Mouse (Mus musculus) activated CD4-positive, CD25-positive, alpha-beta regulatory T cell (primary cell): ENCODE measurements around the gene 4930442H23Rik. TPM values are rescaled to one million over a fixed set of nuclear protein-coding genes. Genes with fewer than 3 reads are reported as not detected.

Experiments used
- polyA plus RNA-seq, 2 experiments: library from polyadenylated mRNA; unstranded; fragments of 100-300 nt; shearing (Covaris generic); gene quantifications; one replicate each; pipeline ENCODE4 v1.2.1; 2017

The 4930442H23Rik gene
- not detected for polyA plus RNA-seq

DNA sequence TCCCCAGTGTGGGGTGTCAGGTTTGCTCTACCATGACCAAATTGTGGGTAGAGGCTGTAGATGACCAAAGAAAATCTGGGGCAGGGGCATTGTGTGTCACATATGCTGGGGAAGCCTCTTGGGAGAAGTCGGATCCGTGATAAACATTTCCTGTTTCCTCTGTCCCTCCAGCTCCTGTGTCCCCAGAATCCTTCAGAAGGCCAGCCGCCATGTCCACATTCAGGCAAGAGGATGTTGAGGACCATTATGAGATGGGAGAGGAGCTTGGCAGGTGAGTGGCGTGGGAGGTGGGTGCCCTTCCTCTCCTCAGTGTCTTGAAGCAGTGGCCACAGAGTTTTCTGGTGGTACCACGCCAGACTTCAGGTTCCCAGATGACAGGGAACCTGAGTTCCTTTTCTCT, at the start of gene 4930442H23Rik:
Gene 4930442H23Rik, minus strand, starts transcription at position 45 of the 400 bp plus-strand sequence.

DNA sequence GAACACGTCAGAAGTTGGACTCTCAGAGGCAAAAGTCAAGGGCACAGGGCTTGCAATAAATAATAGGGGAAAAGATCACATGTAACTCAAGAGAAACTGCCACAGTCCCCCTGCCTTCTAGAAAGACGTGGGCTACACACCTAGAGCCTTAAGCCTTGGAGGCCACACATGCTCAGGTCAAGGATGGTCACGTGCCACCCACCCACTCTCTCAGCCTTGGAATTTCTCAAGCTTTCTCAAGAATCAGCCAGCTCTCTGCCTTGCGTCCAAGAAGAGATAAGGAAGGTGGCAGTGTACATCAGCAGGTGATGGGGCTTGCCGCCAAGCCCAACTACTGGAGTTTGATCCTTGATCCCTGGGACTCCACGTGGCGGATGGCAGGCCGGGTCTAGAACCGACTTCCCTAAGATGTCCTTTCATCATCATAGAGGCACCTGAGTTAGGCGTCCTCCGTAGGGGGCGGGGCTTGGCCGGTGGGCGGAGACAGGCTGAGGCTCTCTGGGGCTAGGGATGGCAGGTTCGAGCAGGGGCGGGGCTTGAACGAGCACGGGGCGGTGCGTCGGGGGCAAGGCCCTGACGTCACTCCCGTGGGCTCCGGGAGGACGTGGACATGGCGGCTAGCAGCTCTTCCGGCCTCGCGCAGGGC, 49.1 kb upstream of the 4930442H23Rik start, which contains the start of gene Zfr2:
Gene Zfr2, plus strand, starts transcription at position 576 of the 646 bp plus-strand sequence.

DNA sequence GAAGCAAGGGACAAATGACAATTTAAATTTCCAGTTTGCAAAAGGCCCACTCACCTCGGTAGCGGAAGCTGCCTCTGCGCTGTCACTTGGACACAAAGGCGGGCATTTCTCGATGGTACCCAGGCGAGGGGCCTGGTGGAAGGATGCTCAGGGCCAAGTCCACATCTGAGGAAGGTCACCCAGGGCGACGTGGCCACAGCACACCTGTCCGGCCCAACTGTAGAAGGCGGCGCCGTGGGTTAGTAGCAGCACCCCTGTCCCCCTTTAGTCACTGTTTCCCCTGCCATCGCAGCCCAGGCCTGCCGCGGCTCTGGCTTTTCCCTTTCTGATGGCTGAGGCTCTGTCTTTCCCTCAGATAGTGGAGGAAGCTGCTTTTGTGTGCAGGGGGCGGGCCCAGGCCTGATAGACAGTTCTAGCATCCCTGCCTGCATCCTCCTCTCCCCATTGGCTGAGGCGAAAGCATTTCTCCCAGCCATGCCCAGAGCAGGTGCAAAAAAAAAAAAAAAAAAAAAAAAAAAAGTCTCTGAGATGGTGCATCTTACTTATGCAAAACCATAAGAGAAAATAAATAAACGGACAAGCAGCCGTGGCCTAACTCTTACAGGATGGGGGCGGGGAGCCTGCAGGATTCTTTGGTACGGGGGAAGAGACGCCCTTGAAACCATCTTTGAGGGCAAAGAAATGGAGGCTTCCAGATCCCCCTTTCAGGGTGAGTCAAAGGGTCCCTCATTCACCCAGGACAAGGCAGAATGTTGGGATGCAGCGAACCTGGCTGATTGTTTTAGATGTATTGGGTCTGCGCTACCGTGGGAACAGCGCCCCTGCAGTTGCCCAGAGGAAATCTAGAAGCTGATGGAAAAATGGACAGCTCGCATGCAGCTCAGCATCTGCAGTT, 47.0 kb upstream of the 4930442H23Rik start, which contains the start of gene Atcay:
Gene Atcay, minus strand, starts transcription at position 396 of the 895 bp plus-strand sequence.

DNA sequence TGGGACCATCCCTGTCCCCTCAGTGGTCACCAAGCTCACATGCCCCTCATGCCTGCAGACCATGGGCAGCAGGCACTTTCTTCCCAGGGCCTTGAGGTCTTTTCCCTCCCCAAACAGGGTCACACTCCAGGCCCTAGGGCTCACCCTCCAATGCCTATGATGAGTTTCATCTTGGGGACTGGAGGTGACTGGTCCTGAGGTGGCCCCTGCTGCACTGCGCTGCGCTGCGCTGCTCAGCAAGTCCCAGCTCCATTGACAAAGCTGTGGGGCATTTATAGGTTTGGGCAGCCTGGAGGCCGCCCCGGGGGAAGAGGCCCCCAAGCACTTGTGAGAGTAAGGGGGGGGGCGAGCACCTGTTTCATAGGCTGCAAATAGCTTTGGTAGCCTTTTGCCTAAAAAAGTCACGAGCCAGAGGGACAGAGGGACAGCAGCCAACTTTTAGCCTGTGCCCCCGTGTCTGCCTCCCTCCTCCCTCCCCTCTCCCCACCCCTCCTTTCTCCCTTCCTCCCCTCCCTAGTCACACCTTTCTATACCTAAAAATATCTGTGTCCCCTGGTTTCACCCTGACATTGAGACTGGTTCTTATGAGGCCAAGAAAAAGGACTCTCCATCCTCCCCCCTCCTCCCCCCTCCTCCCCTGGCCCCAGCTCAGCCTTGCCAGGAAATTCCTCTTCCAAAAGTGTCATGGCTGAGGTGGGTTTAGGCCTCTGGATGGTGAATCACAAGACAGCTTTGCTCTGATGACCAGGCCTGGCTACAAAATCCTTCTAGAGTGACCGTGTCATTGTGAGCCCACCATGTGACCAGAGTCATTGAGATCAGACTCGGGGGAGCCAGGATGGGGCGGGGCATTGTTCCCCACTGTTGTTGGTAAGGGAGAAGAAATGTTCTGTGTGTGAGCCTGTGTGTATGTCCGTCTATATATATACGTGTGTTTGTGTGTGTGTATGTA, 18.4 kb upstream of the 4930442H23Rik start, which contains the start of gene Nmrk2:
Gene Nmrk2, minus strand, starts transcription at position 245 of the 952 bp plus-strand sequence.

DNA sequence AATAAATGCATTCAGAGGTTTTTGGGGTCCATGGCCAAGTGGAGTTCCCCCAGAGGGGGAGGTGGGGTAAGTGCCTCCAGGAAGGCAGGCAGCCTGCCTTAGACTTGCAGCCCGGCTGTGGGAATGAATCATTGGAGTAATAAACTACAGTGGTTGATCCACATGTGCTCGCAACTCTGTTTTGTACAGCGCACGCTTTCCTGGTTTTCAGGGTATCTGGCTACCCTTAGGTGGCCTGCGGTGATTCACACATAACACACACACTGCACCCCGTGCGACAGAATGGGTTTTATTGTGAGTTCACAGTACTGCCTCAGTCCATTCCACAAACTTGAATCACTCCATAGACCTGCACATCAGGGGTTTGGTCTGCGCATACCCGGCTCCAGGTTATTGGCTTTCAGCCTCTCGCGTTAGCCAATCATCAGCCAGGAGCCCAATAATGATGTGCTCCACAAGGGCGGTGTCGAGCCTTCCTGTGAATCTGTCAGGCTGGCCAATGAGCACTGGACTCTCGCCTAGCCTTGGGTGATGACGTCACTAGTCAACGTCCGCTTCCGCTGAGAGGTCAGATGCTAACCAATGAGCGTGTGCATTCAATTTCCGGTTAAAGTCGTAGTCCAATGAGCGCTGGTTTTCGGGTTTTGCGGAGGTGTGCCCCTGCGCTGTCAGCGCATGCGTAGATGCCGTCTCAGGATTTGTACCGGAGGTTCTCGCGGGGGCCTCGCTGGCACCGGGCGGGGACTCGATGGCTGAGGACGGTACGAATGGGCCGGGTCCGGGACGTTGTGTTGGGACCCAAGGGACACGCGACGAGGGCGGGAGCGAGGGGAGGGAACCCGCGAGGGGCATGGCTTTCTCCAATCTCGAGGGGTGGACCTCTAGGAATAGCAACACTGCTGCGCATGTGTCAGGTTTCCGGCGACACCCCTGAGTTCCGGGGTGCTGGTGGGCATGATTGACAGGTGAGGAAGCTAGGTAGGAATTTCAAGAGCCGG, 1.0 kb downstream of the 4930442H23Rik start, which contains the start of gene Dapk3:
Gene Dapk3, plus strand, starts transcription at position 670 of the 998 bp plus-strand sequence.

DNA sequence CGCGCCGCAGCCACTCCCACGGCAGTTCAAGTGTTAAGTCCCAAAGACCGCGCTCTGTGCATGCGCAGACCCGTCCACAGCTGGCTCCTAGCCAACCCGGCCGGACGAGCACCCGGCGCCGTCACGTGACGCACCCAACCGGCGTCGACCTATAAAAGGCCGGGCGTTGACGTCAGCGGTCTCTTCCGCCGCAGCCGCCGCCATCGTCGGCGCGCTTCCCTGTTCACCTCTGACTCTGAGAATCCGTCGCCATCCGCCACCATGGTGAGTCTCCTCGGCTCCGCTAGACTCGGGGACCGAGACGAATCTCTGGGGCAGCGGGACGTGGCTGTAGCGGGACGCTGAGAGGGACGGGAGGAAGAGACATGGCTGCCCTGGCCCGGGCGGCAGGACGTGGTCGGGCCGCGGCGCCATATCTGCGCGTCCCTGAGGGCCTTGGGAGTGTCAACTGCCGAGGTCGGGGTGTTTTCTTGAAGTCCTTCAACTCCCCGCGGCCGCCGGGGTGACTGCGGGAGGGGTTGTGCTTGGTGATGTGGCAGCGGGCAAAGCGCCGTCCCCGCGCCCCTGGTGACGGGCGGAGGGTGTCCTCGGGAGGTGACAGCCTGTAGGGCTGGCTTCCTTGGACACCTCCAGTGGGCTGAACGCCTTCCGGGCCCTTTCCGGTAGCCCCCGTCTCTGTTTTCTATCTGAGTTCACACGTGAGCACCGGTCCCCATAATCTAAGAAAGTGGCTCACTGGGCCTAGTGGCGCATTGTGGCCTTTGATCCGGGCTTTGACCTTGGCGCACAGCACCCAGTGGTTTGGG, 7.0 kb downstream of the 4930442H23Rik start, which contains the start of gene Eef2:
Gene Eef2, plus strand, starts transcription at position 166 of the 806 bp plus-strand sequence.

DNA sequence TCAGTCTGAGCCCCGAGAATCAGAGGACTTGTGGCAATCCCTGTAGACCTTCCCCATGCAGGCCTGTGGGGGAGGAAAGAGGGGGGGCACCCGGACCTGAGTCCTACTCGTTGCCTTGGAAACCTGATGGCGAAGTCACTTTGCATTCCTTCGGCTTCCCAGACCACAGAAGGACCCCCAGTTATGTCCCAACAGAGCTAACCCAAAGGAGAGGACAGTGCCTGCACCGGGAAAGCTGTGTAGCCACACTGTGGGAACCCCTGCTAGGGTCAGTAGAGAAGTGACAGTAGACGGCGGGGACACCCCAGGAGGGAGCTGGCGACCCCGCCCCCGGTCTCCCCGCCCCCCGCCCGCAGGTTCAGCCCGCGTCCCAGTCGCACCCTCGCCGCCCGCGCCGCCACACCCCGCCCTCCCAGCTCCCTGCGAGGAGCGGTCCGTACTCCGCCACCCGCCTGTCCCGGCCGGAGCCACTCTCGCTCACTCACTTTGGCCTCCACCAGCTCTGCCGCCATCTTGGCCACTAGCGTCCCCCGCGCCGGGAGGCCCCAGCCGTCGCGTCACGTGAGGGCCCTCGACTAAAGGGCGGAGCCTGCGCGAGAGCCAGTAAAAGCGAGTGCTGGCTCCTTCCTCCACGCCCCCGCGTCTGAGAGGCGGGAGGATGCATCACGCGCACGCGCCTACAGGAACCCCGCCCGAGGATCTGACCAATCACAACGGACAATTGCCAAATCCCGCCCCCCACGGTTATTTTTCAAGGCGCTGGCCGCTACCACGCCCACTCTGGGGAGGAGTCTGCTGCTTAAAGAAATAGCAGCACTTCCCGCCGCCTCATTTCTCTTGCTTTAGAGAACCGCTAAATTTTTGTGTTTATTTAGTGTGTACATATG, 16.2 kb downstream of the 4930442H23Rik start, which contains the start of gene Pias4:
Gene Pias4, minus strand, starts transcription at position 724 of the 887 bp plus-strand sequence.

DNA sequence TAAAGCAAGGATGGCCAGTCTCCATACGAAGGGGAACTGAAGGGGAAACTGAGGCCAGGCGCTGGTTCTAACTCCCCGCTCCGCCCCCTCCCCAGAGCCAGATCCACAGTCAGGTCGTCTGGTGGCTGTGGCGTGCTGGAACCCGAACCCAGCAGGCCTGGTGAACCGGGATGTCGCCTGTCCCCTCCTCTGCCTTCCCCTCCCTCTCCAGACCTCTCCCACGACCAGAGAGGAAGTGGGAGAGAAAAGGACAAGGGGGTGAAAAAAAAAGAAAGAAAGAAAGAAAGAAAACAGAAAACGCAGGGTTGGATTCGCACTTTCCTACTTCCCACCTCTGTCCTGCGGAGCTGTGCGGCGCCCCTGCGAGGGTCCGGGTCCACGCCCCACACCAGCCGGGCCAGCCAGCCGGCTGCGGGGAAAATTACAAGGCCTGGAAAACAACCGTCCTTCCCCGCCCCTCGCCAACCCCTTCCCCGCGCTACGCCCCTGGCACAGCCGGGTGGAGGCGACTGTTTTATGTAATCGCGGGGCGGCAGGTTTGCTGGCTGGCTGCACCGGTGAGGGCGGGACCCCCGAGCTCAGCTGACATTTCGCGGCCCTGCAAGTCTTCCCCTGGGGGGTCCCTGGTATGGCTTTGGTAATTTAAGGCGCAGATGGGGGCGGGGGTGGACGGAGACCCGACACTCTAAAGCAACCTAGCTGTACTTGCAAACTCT, 48.5 kb downstream of the 4930442H23Rik start, which contains the start of gene Zbtb7a:
Gene Zbtb7a, plus strand, starts transcription at position 255 of the 716 bp plus-strand sequence.

Other genes starting within 250 kb of the 4930442H23Rik start
- under 1 TPM in 1 of 2 experiments, not detected in 1; 0.28 TPM for gene Gng7, start 168.9 kb downstream of the 4930442H23Rik start, polyA plus RNA-seq
- under 1 TPM in 1 of 2 experiments, not detected in 1; 0.54 TPM for gene Diras1, start 158.2 kb downstream of the 4930442H23Rik start, polyA plus RNA-seq
- gene Slc39a3, start 146.4 kb downstream of the 4930442H23Rik start, polyA plus RNA-seq: 10 to 100 TPM; 13.9 to 14.7 TPM
- gene Sgta, start 123.7 kb downstream of the 4930442H23Rik start, polyA plus RNA-seq: 10 to 100 TPM; 79.3 to 94.4 TPM
- gene Thop1, start 113.8 kb downstream of the 4930442H23Rik start, polyA plus RNA-seq: 1 to 10 TPM; 6.0 to 8.7 TPM
- gene Creb3l3, start 85.0 kb downstream of the 4930442H23Rik start, polyA plus RNA-seq: under 1 TPM in 1 of 2 experiments, not detected in 1; 0.22 TPM
- 100 to 1,000 TPM; 162 to 191 TPM for gene Map2k2, start 77.9 kb downstream of the 4930442H23Rik start, polyA plus RNA-seq
- gene Zbtb7a, start 48.6 kb downstream of the 4930442H23Rik start, polyA plus RNA-seq: 10 to 100 TPM; 69.4 to 76.2 TPM
- 10 to 100 TPM; 42.8 to 50.1 TPM for gene Pias4, start 15.9 kb downstream of the 4930442H23Rik start, polyA plus RNA-seq
- 100 to 1,000 TPM; 640 to 647 TPM for gene Eef2, start 7.2 kb downstream of the 4930442H23Rik start, polyA plus RNA-seq
- gene Dapk3, start 844 bp downstream of the 4930442H23Rik start, polyA plus RNA-seq: 100 to 1,000 TPM in 1 of 2 experiments, 10 to 100 TPM in 1; 95.7 to 104 TPM
- under 1 TPM; 0.19 to 0.47 TPM for gene Nmrk2, start 18.2 kb upstream of the 4930442H23Rik start, polyA plus RNA-seq
- gene Atcay, start 47.0 kb upstream of the 4930442H23Rik start, polyA plus RNA-seq: 1 to 10 TPM; 5.7 to 5.8 TPM
- 1 to 10 TPM; 3.9 to 5.0 TPM for gene Zfr2, start 49.3 kb upstream of the 4930442H23Rik start, polyA plus RNA-seq
- 100 to 1,000 TPM in 1 of 2 experiments, 10 to 100 TPM in 1; 63.7 to 239 TPM for gene Matk, start 69.1 kb upstream of the 4930442H23Rik start, polyA plus RNA-seq
- 100 to 1,000 TPM; 153 to 154 TPM for gene Mrpl54, start 83.1 kb upstream of the 4930442H23Rik start, polyA plus RNA-seq
- gene Apba3, start 83.1 kb upstream of the 4930442H23Rik start, polyA plus RNA-seq: 10 to 100 TPM; 33.8 to 50.0 TPM
- gene Tjp3, start 107.7 kb upstream of the 4930442H23Rik start, polyA plus RNA-seq: 10 to 100 TPM in 1 of 2 experiments, 1 to 10 TPM in 1; 9.8 to 36.0 TPM
- 10 to 100 TPM; 67.4 to 88.0 TPM for gene Pip5k1c, start 109.1 kb upstream of the 4930442H23Rik start, polyA plus RNA-seq
- gene Cactin, start 137.3 kb upstream of the 4930442H23Rik start, polyA plus RNA-seq: 10 to 100 TPM; 44.2 to 64.0 TPM
- gene Tbxa2r, start 144.9 kb upstream of the 4930442H23Rik start, polyA plus RNA-seq: 10 to 100 TPM; 48.0 to 67.1 TPM
- gene Gipc3, start 159.4 kb upstream of the 4930442H23Rik start, polyA plus RNA-seq: under 1 TPM; 0.05 to 0.08 TPM
- 10 to 100 TPM; 44.4 to 50.7 TPM for gene Hmg20b, start 166.6 kb upstream of the 4930442H23Rik start, polyA plus RNA-seq
- gene Mfsd12, start 173.6 kb upstream of the 4930442H23Rik start, polyA plus RNA-seq: 1 to 10 TPM; 3.7 to 4.0 TPM
- gene 4930404N11Rik, start 182.0 kb upstream of the 4930442H23Rik start, polyA plus RNA-seq: 1 to 10 TPM in 1 of 2 experiments, under 1 TPM in 1; 0.68 to 1.5 TPM
- gene Fzr1, start 194.7 kb upstream of the 4930442H23Rik start, polyA plus RNA-seq: 10 to 100 TPM; 69.7 to 78.9 TPM
- gene Dohh, start 200.6 kb upstream of the 4930442H23Rik start, polyA plus RNA-seq: 10 to 100 TPM; 35.0 to 35.8 TPM
- 1 to 10 TPM; 2.2 to 4.9 TPM for gene Gm48551, start 200.6 kb upstream of the 4930442H23Rik start, polyA plus RNA-seq
- gene Gm48552, start 205.2 kb upstream of the 4930442H23Rik start, polyA plus RNA-seq: 1 to 10 TPM; 1.1 to 1.6 TPM
- 10 to 100 TPM in 1 of 2 experiments, 1 to 10 TPM in 1; 6.3 to 12.2 TPM for gene Smim24, start 209.2 kb upstream of the 4930442H23Rik start, polyA plus RNA-seq